Mouse (Mus musculus) adrenal gland, adult 2 months (tissue): ENCODE data around the gene Polr3e. TPM values are rescaled to one million over a fixed set of nuclear protein-coding genes. Genes with fewer than 3 reads are reported as not detected.
"Not testable (repeated sequence)": the region's sequence is repeated elsewhere in the genome, so short reads cannot be mapped to it uniquely, and the experiment has no call there.

Experiments used
- DNase-seq: peaks from one replicate; pipeline ENCODE4 v3.0.0; 2021
- polyA plus RNA-seq: library from polyadenylated mRNA; depleted of rRNA; stranded (reverse); fragments of >200 nt; gene quantifications from 2 replicates; pipeline ENCODE4 v1.2.3, GENCODE M21; 2012
- total RNA-seq, 2 experiments: library from RNA; stranded (reverse); gene quantifications; 2 replicates each; pipeline ENCODE4 v1.2.3; 2021

The Polr3e gene
- total and polyA plus RNA-seq, 3 experiments: 15.1 to 23.0 (median 22.5) TPM

DNA sequence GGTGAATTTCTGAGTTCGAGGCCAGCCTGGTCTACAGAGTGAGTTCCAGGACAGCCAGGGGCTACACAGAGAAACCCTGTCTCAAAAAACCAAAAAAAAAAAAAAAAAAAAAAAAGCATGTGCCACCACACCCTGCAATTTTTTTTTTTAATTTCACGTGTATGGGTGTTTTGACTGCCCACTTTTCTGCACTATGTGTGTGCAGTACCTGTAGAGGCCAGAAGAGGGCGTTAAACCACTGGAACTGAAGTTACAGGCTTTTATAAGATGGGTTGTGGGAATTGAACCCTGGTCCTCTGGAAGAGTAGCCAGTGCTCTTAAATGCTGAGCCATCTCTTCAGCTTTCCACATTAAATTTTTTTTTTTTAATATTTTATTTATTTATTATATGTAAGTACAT is 7.4 kb upstream of the Polr3e start:
- DNase-seq: not testable (repeated sequence)

DNA sequence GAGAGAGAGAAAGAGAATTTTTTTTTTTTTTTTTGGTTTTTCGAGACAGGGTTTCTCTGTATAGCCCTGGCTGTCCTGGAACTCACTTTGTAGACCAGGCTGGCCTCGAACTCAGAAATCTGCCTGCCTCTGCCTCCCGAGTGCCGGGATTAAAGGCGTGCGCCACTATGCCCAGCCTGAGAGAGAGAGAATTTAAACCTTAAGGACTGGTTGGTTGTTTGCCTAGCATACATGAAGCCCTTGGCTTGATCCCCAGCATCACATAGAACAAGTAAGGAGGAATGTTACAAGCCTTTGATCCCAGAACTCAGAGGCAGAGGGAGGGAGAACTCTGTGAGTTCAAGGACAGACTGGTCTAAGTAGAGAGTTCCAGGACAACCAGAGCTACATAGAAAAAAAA is 6.3 kb upstream of the Polr3e start:
- not testable (repeated sequence) for DNase-seq

DNA sequence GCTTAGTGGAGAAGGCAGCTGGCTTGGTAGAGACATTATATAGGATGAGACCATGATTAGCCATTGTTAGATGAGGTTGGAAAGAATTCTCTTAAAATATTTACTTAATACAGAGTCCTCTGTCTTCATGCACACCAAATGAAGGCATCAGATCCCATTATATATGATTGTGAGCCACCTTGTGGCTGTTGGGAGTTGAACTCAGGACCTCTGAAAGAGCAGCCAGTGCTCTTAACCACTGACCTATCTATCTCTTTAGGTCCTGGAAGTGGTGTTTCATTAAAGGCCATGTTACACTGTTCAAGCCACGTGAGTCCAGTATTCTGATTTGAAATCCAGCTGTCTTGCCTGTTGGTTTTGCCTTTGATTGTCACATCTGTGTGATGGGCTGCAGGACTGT is 4.2 kb upstream of the Polr3e start:
- no peak for DNase-seq

DNA sequence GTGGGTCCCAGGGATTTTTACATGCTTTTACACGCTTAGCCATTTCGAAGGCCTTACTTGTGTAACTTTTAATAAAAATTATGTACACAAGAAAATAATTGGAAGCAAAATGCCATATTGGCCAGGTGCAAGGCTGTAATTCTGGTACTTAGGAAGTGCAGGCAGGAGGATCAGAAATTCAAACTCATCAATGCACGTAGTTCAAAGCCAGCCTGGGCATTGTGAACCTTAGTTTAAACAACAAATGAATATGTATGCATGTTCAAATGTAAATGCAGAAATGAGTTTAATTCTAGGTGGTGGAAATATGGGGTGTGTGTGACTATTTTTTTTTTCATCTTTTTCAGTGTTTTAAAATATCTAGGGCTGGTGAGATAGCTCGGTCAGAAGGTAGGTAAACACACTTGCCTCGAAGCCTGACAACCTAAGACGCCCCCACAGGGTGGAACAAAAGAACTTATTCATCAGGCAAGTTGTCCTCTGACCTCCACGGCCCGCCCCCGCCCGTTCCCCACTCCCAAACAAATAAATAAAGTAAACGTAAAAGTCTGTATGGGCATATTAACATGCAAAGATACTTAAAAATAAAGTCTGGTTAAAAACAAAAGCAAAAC is 1.2 kb upstream of the Polr3e start:
- no peak for DNase-seq

DNA sequence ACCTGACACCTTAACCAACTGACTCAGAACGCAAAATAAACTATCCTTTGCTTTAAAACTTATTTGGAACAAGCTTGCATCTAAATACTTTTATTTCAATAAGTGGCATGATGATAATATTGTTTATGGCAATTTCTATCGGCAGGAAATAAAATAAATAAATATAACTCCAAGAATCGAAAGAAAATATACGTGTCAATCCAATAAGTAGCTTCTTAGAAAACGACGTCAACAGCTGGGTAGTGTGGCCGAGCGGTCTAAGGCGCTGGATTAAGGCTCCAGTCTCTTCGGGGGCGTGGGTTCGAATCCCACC is 309 bp upstream of the Polr3e start:
- no peak for DNase-seq

DNA sequence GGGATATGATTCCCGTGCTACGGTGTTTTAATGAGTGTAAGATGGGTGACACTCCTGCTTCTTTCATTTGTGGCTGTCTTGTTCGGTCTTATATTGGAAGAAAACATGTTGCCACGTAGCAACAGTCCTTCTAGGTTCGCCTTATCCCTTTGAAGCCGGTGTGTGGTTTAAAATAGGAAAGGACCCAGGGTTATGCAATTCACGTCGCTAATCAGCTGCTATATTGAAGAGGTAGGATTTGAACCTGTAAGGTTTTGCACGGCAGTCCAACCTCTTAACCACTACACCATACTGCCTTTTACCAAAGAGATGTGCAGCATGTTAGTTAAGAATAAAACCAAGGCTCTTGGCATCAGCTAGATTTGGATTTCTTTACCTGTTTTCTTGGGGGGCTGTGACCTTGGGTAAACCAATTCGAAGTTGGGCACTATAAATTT is 1.0 kb downstream of the Polr3e start:
- DNase-seq: peak; percentile 78

DNA sequence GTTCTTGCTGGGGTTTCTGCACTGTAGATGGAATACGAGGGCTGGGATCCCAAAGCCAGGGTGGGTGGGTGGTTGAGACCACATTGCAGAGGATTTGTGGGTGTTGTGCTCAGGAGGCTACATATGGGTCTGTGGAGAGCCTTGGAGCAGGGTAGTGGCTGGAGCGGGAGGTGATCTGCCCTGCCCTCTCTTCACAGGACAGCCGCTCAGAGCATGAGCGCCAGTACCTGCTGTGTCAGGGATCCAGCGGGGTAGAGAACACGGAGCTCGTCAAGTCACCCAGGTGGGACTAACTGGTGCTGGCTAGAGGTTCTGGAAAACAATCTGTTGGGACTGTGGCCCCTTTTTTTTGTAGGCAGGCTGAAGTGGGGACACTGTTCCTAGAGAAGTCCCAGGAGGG is 15.6 kb downstream of the Polr3e start:
- DNase-seq: no peak

DNA sequence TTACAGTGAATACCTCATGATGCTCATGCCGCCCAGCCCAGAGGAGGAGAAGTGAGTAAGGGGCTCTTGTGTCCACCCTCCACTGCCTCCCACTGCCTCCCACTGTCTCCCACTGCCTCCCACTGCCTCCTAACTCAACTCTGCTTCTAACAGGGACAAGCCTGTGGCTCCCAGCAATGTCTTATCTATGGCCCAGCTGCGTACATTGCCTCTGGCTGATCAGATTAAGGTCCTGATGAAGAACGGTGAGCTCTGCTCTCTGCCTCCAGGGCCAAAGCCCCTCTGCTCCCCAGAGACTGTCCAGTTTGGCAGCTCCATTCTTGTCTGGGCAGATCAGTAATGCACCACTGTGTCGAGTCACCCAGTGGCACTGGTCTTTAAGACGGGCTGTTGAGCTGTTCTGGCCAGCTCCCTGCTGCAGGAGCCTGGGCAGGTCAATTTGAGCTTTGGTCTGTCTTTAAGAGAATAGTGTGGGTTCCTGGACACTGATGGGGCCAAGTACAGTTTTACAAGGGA is 16.2 kb downstream of the Polr3e start:
- no peak for DNase-seq

DNA sequence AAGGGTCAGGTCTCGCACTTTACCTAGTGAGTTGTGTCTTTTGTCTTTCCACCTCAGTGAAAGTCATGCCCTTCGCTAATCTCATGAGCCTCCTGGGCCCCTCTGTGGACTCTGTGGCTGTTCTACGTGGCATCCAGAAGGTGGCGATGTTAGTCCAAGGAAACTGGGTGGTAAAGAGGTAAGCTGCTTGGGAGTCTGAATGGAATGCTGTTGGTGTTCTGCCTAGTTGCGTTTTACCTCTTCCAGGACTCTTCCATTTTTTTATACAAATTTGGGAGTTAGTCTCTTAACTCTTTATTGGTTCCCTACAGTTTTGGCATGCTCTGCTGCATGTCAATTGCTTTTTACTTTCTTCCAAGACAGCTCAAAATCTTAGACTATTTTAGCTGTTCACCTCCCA is 17.2 kb downstream of the Polr3e start:
- DNase-seq: peak; percentile 60

DNA sequence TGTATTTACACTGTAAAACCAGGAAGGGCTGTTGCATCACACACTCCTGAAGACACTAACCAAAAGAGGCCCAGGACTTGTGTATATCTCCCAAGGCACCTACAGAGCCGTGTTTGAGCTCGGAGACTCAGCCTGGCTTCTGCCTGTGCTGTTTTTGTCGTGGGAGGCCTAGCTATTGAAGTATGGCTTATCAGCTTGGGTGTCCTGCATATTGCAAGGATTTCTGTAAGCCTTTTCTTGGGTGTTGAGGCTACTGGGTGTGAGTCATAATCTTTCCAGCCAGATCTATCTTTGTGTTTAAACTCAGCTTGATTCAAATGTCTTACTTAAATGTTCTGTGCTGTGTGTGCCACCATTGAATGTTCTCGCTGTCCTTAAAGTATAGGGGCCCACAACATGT is 19.0 kb downstream of the Polr3e start:
- no peak for DNase-seq

DNA sequence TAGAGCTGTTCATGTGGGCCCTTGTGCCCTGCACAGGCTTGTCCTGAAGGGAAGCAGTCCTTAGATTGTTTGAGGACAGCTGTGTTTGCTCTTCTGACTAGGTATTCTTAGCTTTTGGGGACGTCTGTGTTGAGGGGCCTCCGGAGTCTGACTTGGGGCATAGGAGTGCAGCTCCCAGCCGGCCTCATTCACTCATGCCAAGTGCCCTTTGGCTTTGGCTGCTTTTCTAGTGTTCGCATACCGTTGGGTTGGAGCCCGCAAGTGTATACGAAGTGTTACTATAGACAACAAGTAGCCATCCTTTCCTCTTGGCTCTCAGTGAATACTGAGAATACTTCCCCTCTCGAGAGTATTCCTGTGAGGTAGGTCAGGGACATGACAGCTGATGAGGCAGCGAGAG is 20.7 kb downstream of the Polr3e start:
- no peak for DNase-seq

DNA sequence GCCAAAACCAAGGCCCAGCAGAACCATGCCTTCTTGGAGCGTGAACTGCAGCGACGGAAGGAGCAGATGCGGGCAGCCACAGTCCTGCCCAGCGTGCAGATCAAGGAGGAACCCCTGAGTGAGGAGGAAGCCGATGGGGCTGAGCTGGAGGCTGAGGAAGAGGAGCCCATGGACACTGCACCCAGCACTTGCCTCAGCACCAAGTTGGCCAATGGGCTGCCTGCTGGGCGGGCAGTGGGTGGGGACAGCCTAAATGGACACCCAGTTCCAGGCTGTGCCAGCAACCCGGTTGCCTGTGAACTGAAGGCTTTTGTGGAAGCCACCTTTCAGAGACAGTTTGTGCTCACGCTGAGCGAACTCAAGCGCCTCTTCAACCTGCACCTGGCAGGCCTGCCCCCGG is 22.8 kb downstream of the Polr3e start:
- DNase-seq: no peak

DNA sequence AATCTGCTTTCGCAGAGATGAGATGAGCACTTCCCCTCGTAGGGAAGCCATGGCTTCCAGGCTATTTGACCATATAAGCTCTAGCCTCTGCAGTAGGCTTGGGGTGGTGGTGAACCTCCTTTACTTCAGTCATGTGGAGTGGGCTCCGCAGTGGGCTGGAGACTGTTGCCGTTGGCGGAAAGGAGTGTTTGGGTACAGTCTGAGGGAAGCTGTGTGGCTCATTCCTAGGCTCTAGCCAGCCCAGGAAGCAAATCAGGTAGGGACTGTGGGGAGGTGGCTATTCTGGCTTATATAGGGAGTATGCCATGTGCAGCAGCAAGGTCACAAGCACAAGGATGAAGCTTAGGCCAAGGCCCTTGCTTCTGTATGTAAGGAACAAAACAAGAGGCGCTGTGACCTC is 23.7 kb downstream of the Polr3e start:
- DNase-seq: no peak

DNA sequence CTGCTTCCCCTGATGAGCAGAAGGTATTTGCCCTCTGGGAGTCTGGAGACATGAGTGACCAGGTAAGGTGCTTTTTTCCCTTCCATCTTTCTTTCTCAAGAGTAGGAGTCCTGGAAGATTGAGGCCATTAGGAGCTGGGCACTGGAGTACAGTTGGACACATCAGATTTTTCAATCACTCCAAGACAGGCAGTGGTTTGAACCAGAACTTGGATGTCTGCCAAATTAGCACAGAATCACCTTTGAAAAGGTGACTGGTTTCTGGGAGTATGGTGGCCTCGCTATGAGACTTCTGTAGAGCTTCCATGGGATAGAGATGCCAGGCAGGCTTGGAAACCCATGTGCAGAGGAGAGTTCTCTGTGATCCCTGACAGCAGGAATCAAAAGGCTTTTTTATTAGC is 25.0 kb downstream of the Polr3e start:
- DNase-seq: no peak

DNA sequence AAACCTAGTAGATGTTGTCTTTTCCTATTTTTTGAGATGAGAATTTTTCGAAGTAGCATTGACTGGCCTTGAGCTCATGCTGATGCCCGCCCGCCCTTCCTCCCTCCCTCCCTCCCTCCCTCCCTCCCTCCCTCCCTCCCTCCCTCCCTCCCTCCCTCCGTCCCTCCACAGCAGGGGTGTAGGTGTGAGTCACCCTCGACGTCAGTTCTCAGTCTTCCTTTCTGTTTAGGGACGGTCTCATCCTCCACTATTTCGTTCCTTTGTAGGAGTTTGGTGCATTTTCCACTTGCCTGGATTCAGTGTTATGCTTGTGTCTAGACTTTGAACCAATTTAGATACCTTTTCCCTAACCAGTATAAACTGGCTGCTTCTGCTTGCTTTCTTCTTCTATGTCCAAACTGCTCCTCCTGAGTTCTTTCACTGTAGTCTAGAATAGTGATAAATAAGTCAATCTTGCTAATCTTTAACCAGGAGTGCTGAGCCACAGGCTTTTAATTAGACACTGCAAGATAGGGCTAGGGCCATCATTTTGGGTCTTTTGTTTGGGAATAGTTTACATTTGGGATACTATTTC is 26.5 kb downstream of the Polr3e start:
- peak; percentile 40 for DNase-seq

DNA sequence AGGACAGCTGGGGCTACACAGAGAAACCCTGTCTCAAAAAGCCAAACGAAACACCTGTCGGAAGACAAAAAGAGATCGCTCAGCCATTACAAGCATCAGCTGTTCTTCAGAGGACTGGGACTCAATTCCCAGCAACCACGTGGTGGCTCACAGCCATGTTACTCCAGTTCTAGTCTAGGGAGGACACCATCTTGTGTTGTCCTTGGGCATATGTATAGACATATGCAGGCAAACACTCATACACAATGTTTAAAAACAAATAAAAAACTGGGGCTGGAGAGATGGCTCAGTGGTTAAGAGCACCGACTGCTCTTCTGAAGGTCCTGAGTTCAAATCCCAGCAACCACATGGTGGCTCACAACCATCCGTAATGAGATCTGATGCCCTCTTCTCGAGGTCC is 36.0 kb downstream of the Polr3e start:
- DNase-seq: not testable (repeated sequence)

DNA sequence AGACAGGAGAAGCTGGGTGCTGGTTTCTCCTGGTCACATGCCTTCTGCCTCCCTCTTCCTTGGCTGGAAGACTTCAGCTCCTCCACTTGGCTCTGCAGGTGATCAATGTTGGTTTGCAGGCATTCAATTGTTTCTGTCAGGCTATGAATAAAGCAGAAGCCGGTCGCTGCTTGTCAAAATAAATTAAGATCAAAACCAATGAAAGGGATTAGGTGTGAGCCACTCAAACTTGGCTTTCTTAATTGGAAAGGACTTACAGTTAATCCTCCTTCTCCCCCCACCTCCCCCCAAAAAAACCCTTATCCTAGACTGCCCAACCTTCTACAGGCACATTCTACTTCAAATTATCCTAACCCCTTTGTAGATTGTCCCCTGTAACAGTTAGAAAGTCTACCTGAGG is 42.6 kb downstream of the Polr3e start:
- DNase-seq: no peak

DNA sequence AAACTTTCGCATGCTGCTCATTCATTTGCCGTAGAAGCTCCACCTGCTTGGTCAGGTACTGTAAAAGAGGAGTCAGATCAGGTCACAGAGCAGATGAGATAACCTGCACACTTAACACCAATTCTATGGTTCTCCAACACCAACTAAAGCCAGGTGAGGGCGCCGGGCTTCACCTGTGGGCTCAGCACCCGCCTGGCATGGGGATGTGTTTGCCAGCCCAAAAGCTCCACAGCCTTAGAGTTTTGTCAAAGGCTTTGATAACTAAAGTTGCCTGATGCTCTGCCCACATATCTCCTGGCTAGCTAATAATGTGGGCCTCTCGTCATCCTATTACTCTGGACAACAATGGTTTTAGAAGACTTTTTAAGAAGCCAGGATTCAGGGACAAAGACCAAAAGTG is 43.1 kb downstream of the Polr3e start:
- DNase-seq: no peak

DNA sequence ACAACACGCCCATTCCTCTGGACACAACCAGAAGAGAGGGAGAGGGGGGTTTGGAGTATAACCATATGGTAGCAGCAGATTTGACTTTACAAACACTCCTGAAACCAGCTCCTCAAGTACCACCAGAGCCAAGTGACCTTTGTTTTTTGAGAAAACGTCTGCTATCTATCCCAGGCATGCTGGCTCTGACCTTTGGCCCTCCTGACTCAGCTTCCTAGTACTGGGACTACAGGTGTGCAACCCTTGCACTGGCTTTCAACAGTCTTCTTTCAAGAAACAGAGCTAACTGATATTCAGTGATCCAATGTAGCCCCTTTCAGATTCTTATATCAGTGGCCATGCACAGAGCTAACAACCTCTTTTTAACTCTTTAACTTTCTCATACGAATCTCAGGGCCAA is 44.3 kb downstream of the Polr3e start:
- DNase-seq: no peak

DNA sequence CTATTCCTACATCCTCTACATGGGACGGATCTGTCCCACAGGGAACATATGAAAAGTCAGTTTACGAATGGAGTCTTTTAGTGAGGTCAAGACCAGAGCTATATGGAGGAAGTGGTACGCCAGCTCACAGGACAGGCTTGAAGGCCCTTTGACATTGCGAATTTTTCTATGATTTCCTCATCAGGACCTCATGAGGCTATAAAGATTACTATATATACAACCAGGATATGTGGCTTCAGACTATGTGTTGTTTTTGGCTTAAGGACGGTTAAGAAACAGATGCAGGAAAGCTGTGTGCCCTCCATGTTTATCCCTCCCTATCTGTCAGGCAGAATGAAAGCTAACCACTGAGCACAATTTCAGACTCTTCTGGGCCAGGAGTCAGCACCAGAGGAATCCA is 45.6 kb downstream of the Polr3e start:
- no peak for DNase-seq

DNA sequence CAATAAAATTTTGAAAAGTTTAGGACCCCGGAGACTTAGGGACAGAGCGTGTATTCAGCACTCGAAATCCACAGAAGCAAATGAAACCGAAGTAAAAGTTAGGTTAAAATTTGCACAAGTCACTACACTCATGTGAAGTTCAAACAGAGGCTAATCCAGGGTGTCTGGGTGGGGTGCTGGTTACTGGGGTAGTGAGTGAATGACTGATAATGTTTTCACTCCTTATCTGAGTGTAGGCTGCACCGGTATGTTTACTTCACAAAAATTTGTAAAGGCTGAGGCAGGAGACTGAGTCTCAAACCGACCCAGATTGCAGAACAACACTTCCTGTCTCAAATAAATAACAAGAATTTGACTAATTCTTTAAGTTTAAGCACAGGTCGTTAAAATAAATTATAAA is 51.7 kb downstream of the Polr3e start:
- DNase-seq: no peak

DNA sequence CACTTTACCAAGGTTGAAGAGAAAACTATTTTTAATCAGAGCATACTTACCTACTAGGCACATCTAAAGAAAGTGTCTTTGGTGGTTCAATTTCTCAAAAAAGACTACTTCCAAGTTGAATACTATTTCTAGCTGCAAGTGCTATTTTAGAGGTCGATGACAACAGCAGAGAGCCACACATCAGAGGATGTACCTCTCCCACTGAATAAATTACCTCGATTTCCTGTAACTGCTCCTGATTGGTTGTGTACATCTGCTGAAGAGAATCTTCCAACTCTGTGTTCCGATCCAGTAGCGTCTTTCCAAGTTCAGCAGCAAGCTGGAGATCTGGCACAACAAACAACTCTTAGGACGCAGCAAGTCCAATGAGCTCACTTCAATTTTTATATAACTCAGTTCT is 52.6 kb downstream of the Polr3e start:
- no peak for DNase-seq

DNA sequence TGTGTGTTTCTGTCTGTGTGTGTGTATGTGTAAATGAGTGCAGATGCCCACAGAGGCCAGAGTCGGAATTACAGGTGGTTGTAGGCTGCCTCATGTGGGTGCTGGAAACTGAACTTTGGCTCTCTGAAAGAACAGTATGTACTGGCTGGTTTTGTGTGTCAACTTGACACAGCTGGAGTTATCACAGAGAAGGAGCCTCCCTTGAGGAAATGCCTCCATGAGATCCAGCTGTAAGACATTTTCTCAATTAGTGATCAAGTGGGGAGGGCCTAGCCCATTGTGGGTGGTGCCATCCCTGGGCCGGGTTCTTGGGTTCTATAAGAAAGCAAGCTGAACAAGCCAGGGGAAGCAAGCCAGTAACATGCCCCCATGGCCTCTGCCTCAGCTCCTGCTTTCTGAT is 54.9 kb downstream of the Polr3e start:
- not testable (repeated sequence) for DNase-seq

DNA sequence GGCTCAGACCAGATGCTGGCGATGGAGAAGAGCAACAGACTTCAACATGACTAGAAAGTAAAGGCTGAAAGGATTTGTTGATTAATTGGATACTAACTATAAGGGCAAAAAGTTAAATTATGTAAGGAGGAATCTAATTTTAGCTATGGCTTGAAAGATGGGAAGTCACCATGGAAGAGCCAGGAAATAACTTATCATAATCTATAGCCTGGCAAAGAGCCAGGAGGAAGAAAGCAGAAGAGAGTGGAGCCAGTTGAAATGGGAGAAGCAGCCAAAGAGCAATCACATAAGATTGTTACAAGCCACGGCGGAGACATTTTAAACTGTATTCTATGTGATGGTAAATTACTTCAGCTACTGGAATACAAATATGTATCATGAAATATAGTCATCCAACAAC is 56.5 kb downstream of the Polr3e start:
- DNase-seq: no peak

DNA sequence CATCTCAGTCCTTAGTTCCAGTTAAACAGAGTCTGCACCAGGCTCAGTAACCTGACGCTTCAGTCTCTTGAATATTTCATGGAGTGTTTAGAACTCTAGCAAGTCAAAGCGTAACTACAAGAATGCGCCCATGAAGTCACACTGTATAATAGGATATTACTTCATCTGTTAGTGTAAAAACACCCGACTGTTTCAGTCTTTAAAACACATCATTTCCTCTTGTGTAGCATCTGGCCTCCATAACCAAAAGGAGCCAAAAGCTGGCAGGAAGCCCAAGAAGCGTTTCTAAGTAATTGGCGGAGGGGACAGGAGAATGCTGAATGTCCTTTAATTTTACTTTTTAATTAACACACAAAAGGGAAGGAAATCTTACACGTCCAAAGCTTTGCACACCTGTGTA is 59.5 kb downstream of the Polr3e start:
- no peak for DNase-seq
